Mouse (Mus musculus) heart, postnatal 0 days (tissue): ENCODE results near the gene U2surp. TPM values are rescaled to one million over a fixed set of nuclear protein-coding genes. Genes with fewer than 3 reads are reported as not detected.
A peak's percentile ranks its signal among the peaks of the same experiment; 100 is the strongest.

Experiments
- ATAC-seq: fragments of 200-750 bp; cut with Nextera tagmentation; 2 replicates; pipeline ENCODE4 v1.8.0; 2017; ENCODE audit warnings: low read depth, moderate number of reproducible peaks, moderate library complexity; ENCODE audit not compliant: insufficient read depth
- DNase-seq: peaks from one replicate; pipeline ENCODE4 v3.0.0-alpha.2; 2016; ENCODE audit warnings: low spot score
- H3K27ac ChIP-seq: fragments of 300-500 bp; sonication (generic); 2 replicates; pipeline ENCODE4 v1.5.1; 2014; ENCODE audit warnings: low read depth, mild to moderate bottlenecking
- H3K27me3 ChIP-seq: fragments of 300-500 bp; sonication (generic); 2 replicates; pipeline ENCODE4 v1.6.1; 2014; ENCODE audit warnings: low read length, mixed read lengths; ENCODE audit not compliant: control insufficient read depth, insufficient read depth
- H3K36me3 ChIP-seq: fragments of 300-500 bp; sonication (generic); replicated peaks from 2 replicates; pipeline ENCODE4 v1.6.1; 2014; ENCODE audit warnings: low read length, mixed read lengths; ENCODE audit not compliant: control insufficient read depth, insufficient read depth
- H3K4me1 ChIP-seq: fragments of 300-500 bp; sonication (generic); 2 replicates; pipeline ENCODE4 v1.6.1; 2014; ENCODE audit warnings: antibody characterized with exemption; ENCODE audit not compliant: control insufficient read depth, insufficient read depth
- H3K4me2 ChIP-seq: fragments of 300-500 bp; sonication (generic); 2 replicates; pipeline ENCODE4 v1.6.1; 2014; ENCODE audit warnings: low read depth, mild to moderate bottlenecking, low read length, moderate library complexity
- H3K4me3 ChIP-seq: fragments of 300-500 bp; sonication (generic); 2 replicates; pipeline ENCODE4 v1.5.1; 2014; ENCODE audit warnings: low read depth, low read length
- H3K9ac ChIP-seq: fragments of 300-500 bp; sonication (generic); replicated peaks from 2 replicates; pipeline ENCODE4 v1.6.1; 2014; ENCODE audit warnings: low read depth, low read length, mixed read lengths
- H3K9me3 ChIP-seq: fragments of 300-500 bp; sonication (generic); replicated peaks from 2 replicates; pipeline ENCODE4 v1.6.1; 2016; ENCODE audit warnings: low read length; ENCODE audit not compliant: control insufficient read depth
- CTCF ChIP-seq: IDR thresholded peaks from 2 replicates; pipeline ENCODE4 v1.5.1; 2016; ENCODE audit warnings: antibody characterized with exemption, control low read depth, low read depth
- EP300 ChIP-seq: IDR thresholded peaks from 2 replicates; pipeline ENCODE4 v1.6.1; 2016; ENCODE audit warnings: antibody characterized with exemption, low read depth
- WGBS: fragments of 180-500 bp; shearing (Covaris S2); extraction: QIAGEN DNeasy Blood & Tissue Kit; methylation state at CpG from one replicate; pipeline ENCODE4 v1.1.7; 2014; 5-methylcytosine and 5-hydroxymethylcytosine counted together
- polyA plus RNA-seq: library from polyadenylated mRNA; unstranded; fragments of >200 nt; fragmentation: Nextera tagmentation; extraction: Ambion mirVana; gene quantifications from 2 replicates; pipeline ENCODE4 v1.2.1, GENCODE M21; 2015
- total RNA-seq: library from RNA; depleted of rRNA; stranded (reverse); fragments of >200 nt; gene quantifications from 2 replicates; pipeline ENCODE4 v1.2.3, GENCODE M21; 2014; ENCODE audit warnings: low replicate concordance

Gene U2surp
- total and polyA plus RNA-seq, 2 experiments from 2014 or later, result 22.2 to 71.9 TPM

- no peak for TF ChIP-seq EP300
- TF ChIP-seq CTCF, result no peak
- Histone ChIP-seq H3K4me3 (no peak overlapping the region), H3K4me2 (peak overlapping the region; percentile 28), H3K9me3 (no peaks in the 10 kb centered on the region), H3K36me3 (no peaks in the 10 kb centered on the region), H3K9ac (no peak overlapping the region), H3K4me1 (peaks cover 10% of the 10 kb centered on the region), H3K27ac (peak overlapping the region; percentile 83), H3K27me3 (no peaks in the 10 kb centered on the region)
- DNase-seq, result peak; percentile 62
- WGBS, result 40% methylated on average over 15 of the region's 15 CpGs
- ATAC-seq, result peak; percentile 57
Measured at GRCm38 (mm10) chr9:95549626-95550411, 38.0 kb upstream of the U2surp start.

GRCm38 (mm10) chr9:95546679-95547078 is 34.9 kb upstream of the U2surp start:
- DNase-seq, result no peak
- no peaks in the 10 kb centered on the region for H3K27me3 ChIP-seq
- ATAC-seq, result no peak
- H3K9me3 ChIP-seq, result no peaks in the 10 kb centered on the region
- no peak overlapping the region for H3K27ac ChIP-seq
- TF ChIP-seq EP300 (no peak), CTCF (no peak)
- 45% methylated on average over 7 of the region's 7 CpGs for WGBS
- no peaks in the 10 kb centered on the region for H3K36me3 ChIP-seq
- H3K9ac ChIP-seq, result no peak overlapping the region
- H3K4me2 ChIP-seq, result no peak overlapping the region
- peaks cover 10% of the 10 kb centered on the region; the same call in 1 of the 2 replicates for H3K4me1 ChIP-seq
- no peak overlapping the region for H3K4me3 ChIP-seq

DNA sequence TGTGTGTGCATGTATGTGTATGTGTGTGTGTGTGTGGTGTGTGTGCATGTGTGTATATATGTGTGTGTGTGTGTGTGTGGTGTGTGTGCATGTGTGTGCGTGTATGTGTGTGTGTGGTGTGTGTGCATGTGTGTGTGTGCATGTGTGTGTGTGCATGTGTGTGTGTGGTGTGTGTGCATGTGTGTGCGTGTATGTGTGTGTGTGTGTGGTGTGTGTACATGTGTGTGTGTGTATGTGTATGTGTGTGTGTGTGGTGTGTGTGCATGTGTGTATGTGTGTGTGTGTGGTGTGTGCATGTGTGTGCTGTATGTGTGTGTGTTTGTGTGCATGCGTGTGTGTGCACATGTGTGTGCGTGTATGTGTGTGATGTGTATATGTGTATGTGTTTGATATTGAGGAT is 32.8 kb upstream of the U2surp start:
- WGBS, result 91% methylated on average over 4 of the region's 4 CpGs

DNA sequence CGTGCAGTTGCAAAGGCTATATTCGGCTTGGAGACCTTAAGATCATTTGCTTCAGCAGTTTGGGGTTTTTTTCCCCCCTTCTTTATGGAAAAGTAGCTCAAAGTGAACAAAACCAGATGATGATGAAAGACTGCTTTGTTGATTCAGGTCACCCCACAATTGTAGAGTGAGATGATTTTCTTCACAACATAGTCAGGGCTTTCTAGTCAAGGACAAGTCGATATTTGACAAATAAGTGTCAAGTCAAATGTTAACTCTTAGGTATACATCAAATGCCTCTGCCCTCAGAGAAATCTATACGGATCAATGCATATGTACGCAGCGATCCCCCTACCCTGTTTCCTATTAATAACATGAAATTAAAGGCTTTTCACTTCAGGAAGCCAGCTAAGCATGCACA is 30.7 kb upstream of the U2surp start:
- 79% methylated on average over 6 of the region's 6 CpGs for WGBS
- DNase-seq (no peak), ATAC-seq (no peak)
- no peak overlapping the region for H3K27ac ChIP-seq
- no peaks in the 10 kb centered on the region for H3K36me3 ChIP-seq
- H3K4me3 ChIP-seq, result no peak overlapping the region
- TF ChIP-seq CTCF, result no peak
- TF ChIP-seq EP300, result no peak
- no peaks in the 10 kb centered on the region for H3K9me3 ChIP-seq
- H3K4me2 ChIP-seq, result no peak overlapping the region
- H3K9ac ChIP-seq, result no peak overlapping the region
- no peaks in the 10 kb centered on the region for H3K4me1 ChIP-seq
- no peaks in the 10 kb centered on the region for H3K27me3 ChIP-seq

More for the DNA sequence above, 32.8 kb upstream of the U2surp start:
- 0 out of 2 replicates have a peak, but pooled peaks cover 2% of the 10 kb centered on the region for H3K4me1 ChIP-seq
- H3K9me3 ChIP-seq, result no peaks in the 10 kb centered on the region
- H3K4me3 ChIP-seq, result no peak overlapping the region
- no peak overlapping the region for H3K9ac ChIP-seq
- ATAC-seq (no peak), DNase-seq (no peak)
- H3K27me3 ChIP-seq, result no peaks in the 10 kb centered on the region
- TF ChIP-seq EP300 (no peak), CTCF (no peak)
- no peak overlapping the region for H3K27ac ChIP-seq
- H3K36me3 ChIP-seq, result no peaks in the 10 kb centered on the region
- H3K4me2 ChIP-seq, result no peak overlapping the region

- Histone ChIP-seq H3K27me3 (no peaks in the 10 kb centered on the region), H3K4me3 (no peak overlapping the region), H3K4me2 (no peak overlapping the region), H3K9ac (no peak overlapping the region), H3K4me1 (no peaks in the 10 kb centered on the region), H3K36me3 (no peaks in the 10 kb centered on the region), H3K27ac (no peak overlapping the region), H3K9me3 (no peaks in the 10 kb centered on the region)
- DNase-seq (no peak), ATAC-seq (no peak)
- TF ChIP-seq EP300 (no peak), CTCF (no peak)
- WGBS, result 83% methylated on average over 15 of the region's 15 CpGs
Measured at GRCm38 (mm10) chr9:95541650-95542432, 30.0 kb upstream of the U2surp start.
